Mouse (Mus musculus) lung, adult 2 months (tissue): ENCODE measurements at regions not wholly inside any gene's neighbourhood (a gene's known extent, or its start where the extent isn't known, plus 50 kb on each side); places are given as distances from the start of the nearest gene placed in this dataset.
"Not testable (repeated sequence)": the region's sequence is repeated elsewhere in the genome, so short reads cannot be mapped to it uniquely, and the experiment has no call there.

Experiments used
- CTCF ChIP-seq: fragments of 200-500 bp; IDR thresholded peaks from 2 replicates; pipeline ENCODE4 v1.5.1; 2011; ENCODE audit warnings: mild to moderate bottlenecking, low read length, control low read depth; ENCODE audit not compliant: insufficient read depth
- POLR2A ChIP-seq: fragments of 200-500 bp; IDR thresholded peaks from 2 replicates; pipeline ENCODE4 v1.6.1; 2011; ENCODE audit warnings: low read depth, mild to moderate bottlenecking, control low read depth, low read length, borderline replicate concordance; ENCODE audit errors: extremely low read depth

- TF ChIP-seq POLR2A, CTCF: not testable (repeated sequence)
These were observed 352.6 kb downstream of the Dync2h1 start for GRCm38 (mm10) chr9:6831642-6832041.
